Mouse (Mus musculus) left cerebral cortex, adult 9 months (tissue): ENCODE results near the gene Scp2.

Experiments used
- DNase-seq, 2 experiments: peaks; one replicate each; pipeline ENCODE4 v3.0.0; 2022; ENCODE audit warnings: low spot score in 2 of 2

Gene Scp2

DNA sequence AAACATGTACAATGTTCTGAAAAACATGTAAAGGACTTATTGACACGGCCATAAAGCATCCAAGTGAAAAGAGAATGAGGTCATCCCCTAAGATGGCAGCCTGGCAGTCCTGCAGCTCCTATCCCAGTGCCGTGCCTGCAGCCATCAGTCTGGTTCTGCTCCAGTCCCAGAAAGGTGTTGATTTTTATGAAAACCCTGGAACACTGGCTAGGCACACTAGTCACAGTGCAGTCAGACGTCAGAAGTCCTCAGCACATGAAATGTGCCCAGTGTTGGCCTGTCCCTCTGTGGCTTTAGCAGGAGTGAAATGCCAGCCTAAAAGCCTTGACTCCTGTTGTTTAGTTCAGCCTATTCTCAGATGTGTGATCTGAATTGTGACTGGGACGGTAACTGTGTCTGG, 84.0 kb downstream of the Scp2 start:
- DNase-seq: no peak

DNA sequence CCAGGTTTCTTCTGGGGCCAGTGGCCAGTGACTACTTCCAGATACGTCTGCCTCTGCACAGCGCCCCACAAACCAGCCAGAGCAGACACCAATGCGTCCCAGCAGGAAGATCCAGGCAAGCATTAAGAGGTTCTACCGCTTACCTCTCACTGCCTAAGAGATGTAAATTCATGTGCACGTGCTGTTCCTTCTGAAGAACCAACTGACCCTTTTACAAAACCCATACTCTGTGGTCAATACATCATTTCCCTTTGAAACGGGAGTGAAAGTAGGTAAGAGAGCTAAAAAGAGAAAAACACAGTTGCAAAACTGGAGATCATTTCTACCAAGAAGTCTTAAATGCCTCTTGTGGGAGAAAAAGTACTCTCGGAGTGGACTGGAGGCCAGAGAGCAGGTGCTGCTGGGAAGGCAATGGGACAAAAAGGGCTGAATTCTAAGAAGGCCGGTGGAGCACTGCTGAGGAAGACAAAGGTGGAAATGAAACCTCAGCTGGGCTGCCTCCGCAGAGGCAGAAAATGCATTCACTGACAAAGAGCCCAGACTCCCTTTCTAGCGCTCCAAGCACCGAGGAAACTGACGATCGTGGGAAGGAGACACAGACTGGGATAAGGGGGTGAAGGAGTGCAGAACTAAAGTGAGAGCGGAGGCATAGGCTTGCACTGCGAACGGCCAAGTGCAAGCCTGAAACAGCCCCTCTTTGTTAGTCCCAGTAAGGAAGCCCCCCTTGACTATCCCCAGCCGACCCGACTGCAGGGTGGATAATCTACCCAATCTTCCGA, 85.0 kb downstream of the Scp2 start:
- DNase-seq: peak in 1 of 2 experiments; percentile 50

DNA sequence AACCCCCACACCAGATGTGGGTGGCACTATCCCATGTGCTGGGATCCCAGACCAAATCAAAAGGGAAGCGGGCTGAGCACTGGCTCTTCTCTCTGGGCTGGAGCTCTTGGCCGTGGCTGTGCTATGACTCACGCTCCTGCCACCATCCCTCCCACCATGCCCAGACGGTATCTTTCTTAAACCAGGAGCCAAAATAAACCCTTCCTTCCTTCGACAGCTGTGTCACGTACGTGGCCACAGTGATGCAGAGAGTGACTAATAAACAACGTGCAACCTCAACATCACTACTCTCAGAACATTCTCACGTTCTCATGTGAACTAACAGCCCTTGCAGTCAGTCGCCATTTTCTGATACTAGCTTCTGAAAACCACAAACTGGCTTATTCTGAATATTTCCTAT, 86.6 kb downstream of the Scp2 start:
- peak in 1 of 2 experiments; percentile 66 for DNase-seq

DNA sequence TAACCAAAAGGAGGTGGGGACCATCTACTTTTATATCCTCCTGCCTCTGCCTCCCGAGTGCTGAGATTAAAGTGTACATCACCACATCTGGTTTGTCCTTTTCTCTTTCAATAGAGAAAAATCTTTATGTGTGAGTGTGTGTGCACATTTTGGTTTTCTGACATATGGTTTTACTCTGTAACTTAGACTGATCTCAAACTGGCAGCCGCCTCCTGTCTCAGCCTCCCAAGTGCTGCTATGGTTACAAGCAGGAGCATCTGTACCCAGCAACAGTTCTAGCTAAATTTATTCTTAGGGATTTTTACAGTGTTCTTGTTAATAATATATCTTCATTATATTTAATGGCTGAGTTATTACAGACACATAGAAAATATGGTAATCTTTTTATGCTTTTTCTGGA, 87.6 kb downstream of the Scp2 start:
- DNase-seq: no peak

DNA sequence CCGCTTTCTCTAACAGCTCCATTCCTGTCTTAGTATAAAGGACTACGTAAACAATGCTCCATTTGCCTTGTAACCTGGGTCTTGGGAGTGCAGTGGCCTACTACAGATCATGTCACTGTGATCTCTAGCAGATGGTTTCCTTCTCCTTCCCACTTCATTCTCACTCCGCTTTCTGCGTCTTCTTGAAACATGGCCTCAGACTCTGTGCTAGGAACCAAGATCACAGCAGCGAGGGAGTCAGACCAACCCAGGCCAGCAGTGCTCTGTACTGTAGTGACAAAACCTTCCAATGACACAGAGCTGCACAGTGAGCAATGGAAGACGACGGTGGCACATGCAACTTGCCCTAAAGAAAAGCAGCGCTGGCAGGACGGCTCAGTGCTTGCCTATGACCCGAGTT, 88.9 kb downstream of the Scp2 start:
- no peak for DNase-seq

DNA sequence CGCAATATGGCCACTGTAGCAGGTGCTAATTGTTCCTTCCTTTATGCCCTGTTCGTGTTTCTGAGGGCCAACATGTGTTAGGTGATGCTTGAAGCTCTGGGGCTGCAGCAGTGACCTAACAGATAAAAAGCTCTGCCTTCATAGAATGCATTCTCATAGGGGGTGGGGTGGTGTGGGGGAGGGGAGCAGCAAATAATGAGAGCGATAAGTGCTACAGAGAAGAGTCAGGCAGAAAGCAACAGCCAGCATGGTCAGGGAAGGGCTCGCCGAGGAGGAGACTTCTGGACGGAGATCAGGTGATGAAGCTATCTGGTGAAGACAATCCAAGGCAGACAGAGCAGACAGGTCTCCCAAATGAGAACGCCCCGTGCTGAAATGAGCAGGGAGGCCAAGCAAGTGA, 92.1 kb downstream of the Scp2 start:
- DNase-seq: no peak

DNA sequence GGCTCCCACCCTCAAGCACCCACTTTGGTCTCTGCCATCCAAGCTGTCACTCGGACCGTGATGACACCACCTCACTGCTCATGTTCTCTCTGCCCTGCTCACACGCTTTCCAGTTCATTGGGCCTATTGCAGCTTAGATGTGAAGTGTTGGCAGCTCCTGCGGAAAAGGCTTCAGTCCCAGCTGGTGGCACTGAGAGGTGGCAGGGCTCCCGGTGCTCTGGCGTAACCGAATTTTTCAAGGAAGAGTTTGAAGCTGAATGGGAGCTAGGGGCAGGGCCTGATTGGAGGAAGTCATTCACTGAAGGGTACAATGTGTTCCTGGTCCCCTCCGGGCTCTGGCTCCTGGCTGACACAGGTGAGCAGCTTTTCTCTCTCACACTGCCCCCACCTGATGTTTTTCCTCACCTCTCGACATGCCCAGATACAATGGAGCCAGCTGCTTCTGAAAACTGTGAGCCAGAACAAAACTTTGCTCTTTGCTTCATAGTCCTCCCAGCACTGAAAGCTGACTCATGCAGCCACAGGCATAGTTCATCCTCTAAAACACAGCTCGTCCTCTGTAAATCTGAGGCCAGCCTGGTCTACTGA, 93.0 kb downstream of the Scp2 start:
- DNase-seq: peak in 1 of 2 experiments; percentile 24

DNA sequence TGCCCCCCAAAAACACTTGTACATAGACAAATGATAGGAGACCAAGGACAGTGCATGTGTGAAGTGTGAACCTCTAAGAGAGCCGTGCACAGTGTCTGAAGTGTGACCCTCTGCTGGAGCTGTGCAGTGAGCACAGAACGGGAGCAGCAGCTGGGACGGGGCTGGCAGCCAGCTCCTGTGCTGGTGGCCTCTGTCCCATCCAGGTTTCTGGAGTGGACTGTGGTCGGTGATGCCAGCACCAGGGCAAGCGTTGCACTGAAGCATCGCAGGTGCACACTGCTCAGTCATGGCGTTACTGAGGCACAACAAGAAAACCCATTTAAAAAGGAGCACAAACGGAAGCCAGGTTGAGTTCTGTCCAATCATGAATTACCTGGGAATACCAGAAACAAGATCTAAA, 98.7 kb downstream of the Scp2 start:
- DNase-seq: no peak

DNA sequence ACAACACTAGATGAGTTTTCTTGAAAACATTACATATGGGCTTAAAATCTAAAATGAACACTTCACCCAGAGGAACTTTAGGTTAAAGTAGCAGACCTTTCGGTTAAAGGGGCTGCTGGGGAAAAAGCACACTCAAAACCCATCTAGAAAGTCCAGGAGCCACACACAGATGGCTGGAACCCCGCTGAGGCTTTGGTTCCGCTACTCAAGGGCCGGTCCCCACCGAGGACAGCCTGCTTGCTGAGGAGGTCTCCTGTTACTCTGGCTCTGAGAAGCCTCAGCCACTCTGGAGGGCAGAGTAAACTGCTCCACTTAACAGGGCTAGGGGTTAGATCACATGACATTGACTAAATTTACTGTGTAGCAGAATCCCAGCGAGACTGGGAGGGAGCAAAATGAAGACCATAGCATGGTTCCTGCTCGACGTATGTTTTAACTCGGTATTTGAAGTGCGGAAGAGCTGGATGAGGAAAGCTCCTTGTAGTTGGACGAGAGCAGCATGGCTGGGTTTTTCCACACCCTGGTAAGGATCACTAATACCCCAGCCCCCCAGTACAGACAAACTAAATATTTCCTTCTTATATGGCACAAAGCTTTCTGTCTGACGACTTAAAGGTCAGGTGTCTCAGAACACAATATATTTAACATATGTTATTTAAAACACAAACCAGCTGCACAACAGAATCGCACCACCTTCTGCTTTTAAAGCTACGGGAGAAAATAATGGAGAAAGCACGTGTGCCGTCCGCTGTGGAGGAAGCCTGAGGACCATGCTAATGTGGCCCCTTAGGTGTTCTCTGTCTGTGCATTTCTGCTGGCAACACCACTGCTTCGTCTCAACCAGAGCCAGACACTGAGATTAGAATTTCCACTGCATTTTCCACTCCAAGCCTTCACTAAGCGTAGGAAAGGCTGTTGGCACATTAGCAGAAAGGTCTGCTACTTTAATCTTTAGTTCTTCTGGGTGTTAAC, 99.4 kb downstream of the Scp2 start:
- DNase-seq: no peak

DNA sequence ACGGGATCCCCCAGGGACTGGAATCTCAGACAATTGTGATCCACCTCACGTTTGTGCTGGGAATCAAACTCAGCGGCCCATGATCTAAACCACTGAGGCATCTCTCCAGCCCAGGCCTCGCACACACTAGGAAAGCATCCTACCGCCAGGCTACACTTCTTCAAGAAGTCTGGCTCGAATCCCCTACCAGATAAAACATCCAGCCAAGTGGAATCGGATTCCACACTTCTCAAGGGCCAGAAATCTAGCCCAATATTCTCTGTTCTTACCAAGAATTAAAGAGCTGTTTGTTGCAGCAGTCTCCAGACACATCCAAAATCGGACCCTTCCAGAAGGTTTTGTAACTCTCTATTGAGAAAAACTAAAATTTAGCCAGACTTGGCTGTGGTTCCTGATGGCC, 107.8 kb downstream of the Scp2 start:
- no peak for DNase-seq

DNA sequence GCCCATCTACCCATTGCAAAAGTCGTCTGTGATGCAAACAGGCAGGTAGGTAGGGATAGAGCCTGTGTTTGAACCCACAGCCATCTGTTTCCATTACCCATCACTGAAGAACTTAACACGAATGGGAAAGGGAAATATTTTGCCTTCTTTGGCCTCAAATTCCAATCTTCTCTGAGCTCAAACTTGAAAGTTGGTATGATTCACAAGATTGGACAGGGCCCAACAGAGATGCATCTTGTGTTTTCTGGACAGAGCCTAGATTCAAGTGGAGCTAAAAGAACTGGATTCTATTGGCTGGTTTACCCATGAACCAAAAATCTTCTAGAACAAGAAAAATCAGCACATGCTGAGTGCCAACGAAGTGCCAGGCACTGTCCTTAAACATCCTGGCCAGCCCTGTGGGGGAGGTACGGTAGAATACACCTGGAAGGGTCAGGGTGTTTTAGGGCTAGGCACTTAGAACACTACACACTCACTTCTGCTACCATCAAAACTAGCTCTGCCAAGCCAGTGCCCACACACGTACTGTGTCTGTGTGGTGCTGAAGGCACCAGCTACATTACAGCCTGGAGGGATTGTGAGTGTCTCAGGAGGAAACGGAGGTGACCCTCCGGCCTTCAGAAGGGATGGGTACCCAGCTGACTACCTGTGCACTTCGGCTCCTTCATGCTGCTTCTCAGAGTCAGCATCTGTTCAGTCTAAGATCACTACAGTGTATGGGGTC, 111.6 kb downstream of the Scp2 start:
- peak in 1 of 2 experiments; percentile 51 for DNase-seq

DNA sequence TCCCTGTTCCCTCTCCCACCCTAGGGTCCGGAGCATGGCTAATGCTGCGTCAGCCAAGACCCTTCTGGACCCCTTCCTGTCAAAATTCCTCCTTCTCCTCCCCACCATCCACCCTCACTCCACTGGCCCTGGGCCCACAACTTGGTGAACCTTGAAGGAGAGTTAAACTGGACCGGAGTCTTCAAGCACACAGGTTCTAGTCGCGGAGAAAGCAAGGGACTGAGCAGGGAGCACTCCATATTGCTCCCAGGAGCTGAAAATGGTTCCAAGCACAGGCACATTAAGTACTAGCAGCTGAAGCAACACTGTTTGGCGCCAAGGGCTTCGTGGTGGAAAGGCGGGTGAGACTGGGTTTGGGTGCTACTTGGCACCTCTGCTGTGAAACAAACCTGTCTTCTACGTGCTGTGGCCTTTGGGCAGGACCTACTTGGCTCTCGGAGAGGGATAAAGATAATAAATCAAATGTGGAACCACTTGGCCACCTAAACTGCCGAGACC, 112.4 kb downstream of the Scp2 start:
- no peak for DNase-seq

DNA sequence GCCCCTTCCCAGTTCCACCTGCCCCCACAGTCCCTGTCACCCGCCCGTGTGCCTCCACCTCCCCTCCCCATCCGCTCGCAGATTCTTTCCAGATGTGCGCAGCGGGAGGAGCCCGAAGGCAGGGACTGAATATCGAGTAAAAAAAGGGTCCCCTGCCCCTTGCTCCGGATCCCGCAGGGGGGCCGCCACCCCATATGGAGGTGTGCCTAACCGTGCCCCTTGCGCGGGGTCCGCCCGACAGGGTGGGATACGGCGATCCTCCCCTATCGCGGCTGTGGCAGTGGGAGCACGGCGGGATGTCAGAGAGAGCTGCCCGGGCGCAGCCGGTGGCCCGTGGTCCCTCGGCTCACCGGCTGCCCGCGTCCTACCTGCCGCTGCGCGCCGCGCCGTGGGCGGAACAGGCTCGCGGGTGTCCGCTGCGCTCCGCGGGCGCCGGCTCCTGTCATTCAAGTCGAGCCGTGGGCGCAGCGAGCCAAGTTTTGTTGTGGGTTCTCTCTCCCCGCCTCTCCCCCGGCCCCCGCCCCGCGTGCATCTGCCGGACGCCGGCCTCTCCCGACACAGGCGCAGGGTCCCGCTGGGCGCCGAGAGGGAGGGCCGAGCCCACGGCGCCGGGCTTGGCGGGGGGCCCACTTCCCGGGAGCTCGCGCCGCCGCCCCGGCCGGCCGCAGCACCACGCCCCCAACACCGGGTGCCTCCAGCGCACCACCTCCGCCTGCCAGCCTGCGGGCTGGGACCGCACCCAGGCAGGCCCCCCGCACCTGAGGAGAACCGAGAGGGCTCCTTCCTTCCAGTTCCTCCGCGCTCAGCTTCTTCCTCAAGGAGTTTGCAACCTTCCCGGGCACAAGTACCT, 113.1 kb downstream of the Scp2 start:
- peak in 1 of 2 experiments; percentile 57 for DNase-seq

DNA sequence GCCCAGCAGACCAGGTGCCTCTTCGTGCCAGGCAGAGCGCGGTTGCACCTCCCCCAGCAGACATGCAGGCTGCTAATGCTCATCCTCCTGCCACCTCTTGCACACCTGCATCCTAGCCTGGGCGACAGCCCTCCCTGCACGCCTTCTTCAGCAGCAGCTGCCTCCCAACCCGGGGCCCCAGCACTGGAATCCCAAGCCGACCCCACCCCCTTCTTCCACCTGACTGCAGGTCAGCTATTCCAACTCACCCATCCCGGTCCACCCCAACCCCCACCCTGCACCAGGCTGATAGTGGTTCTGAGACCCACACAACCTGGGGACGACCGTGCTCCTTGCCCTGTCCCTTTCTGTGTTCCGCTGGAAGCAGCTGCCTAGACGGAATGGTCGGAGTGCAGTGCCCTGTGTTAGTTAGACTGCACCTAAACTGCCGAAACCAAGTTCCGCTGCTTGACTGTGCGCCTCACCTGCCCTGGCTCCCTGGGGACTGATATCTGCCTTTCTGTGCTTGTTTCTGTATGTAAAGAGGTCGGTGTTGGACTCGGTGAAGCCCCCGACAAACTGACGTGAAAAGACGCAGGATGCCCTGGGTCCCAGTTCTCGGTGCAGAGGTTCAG, 113.8 kb downstream of the Scp2 start:
- DNase-seq: no peak

DNA sequence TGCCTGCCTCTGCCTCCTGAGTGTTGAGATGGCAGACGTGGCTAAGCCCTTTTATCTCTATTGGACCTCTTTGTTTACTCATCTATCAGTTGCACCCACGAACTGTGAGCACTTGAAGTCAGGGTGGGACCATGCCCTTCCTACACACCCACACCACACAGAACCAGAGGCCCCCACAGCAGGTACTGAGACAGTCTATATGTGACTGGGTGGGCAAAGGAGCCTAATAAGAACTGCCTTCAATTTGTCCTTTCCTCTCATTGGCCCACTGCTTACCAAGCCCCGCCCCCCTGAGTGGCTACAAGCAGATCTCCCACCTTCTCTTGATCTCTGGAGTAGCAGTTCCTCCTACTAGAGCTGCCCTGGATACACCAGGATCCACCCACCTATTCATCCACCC, 118.6 kb downstream of the Scp2 start:
- no peak for DNase-seq

DNA sequence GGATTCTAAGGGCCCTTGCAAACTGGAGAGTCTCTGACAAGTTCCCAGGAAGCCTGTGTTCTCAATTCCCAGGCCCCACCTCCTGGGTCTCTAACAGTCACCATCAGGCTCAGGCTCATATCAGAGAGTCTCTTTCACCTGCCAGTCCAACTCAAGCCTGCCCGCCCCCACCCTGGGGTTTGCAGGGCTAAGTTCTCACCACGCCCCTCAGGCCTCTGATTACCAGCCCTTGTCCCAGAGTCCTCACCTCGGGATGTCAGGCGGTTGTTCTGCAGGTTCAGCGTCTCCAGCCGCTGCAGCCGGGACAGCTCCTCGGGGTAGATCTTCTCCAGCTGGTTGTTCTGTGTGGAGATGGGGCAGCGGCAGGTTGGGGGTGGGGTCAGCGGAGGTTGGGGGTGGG, 119.5 kb downstream of the Scp2 start:
- no peak for DNase-seq

DNA sequence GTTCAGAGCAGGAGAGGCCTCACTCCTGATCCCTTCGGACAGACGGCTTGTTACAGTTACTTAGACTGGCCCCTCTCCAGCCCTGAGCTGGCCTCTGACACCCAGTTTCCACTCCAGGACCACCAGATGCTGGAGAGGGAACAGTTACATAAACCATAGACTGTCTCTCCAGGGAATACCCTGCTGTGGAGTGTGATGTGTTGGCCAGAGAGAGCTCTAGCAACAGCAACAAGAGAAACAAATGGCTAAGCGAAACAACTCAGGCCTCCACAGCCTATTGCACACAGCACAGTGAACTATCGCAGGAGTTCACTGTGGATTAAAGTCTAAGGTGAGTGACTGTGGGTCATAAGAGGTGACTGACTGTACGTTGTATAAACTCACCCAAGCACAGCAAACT, 120.2 kb downstream of the Scp2 start:
- DNase-seq: no peak

DNA sequence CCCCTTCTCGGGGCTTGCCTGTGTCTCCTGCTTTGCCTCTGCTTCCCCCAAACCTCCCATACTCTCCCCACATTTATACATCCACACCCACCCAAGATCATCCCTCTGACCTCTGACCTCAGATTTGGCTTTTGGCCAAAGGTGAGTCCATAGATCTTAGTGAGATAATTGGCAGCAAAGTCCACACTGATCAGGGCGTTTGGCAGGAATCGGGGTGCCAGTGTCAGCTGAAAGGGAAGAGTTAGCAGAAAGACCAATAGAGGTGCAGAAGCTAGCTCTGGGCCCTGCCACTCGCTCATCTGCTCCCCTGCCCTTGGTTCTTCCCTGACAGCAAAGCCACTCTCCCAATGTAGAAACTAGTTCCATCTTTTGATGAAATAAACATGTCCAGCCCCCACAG, 121.6 kb downstream of the Scp2 start:
- DNase-seq: no peak

DNA sequence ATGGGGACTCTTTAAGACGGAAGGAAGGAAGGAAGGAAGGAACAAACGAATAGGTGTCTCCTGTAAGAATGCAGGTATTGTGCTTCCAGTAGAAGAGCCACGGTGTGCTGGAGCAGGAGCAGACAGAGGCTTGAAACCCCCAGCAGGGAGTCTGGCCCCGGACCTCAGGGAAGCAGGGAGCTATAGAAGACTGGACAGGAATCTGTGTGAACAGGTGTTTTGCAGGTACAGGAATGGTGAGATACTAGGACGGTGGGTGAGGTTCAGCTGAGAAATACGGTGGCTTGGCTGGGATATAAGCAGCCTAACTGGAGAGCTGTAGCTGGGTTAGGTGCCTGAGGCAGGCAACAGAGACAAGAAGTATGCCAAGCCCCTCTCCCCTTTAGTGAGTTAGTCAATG, 124.6 kb downstream of the Scp2 start:
- DNase-seq: no peak
